9 mouse cellular contexts compared by ENCODE assay signal in genomic region chr15:103383771-103384488, GRCm38 (mm10). TPM values are rescaled to one million over a fixed set of nuclear protein-coding genes. Genes with fewer than 3 reads are reported as not detected.
DNase-seq lines count a peak whose midpoint lies in the region; ATAC-seq lines count a peak whose summit lies in the region.
"Had no signal": no experiment of that assay in that cellular context is flagged by ENCODE, and none has a peak within 500 bp of the region (broad histone marks: within the 10 kb centered on the region; RNA-seq: fewer than 3 reads in every experiment).

No protein-coding gene starts in this region.

- H3K27ac ChIP-seq in lung, embryonic 16.5 days (ENCODE audit: low read length) = peak overlapping the region; percentile 84
- H3K27ac ChIP-seq in forebrain, embryonic 13.5 days = no peak overlapping the region

- WGBS in lung, embryonic 16.5 days = 53% methylated on average over 7 of the region's 7 CpGs
- 76% methylated on average over 7 of the region's 7 CpGs for WGBS in forebrain, embryonic 13.5 days

- H3K9ac ChIP-seq in lung, embryonic 16.5 days (ENCODE audit: low read length) = no peak overlapping the region
- H3K9ac ChIP-seq in forebrain, embryonic 13.5 days = no peak overlapping the region

- H3K9me3 ChIP-seq in lung, embryonic 16.5 days (ENCODE audit: control insufficient read depth, low read length) = no peaks in the 10 kb centered on the region
- H3K9me3 ChIP-seq in forebrain, embryonic 13.5 days (replicated peaks) = no peaks in the 10 kb centered on the region

- H3K4me3 ChIP-seq in lung, embryonic 16.5 days (ENCODE audit: low read length) = peak overlapping the region; percentile 21
- H3K4me3 ChIP-seq in forebrain, embryonic 13.5 days = no peak overlapping the region

- peak; percentile 75 for ATAC-seq in lung, embryonic 16.5 days (ENCODE audit: low read depth)
- no peak for ATAC-seq in forebrain, embryonic 13.5 days

- peaks cover 12% of the 10 kb centered on the region for H3K4me1 ChIP-seq in lung, embryonic 16.5 days (replicated peaks; ENCODE audit: control insufficient read depth, insufficient read depth, low read length)
- H3K4me1 ChIP-seq in forebrain, embryonic 13.5 days = no peaks in the 10 kb centered on the region

- H3K4me2 ChIP-seq in lung, embryonic 16.5 days (ENCODE audit: low read depth, low read length) = peak overlapping the region; percentile 23
- H3K4me2 ChIP-seq in forebrain, embryonic 13.5 days = no peak overlapping the region

- no peaks in the 10 kb centered on the region for H3K27me3 ChIP-seq in lung, embryonic 16.5 days (ENCODE audit: control insufficient read depth, insufficient read depth, low read depth, low read length)
- no peaks in the 10 kb centered on the region for H3K27me3 ChIP-seq in forebrain, embryonic 13.5 days

- DNase-seq in adrenal gland, adult 2 months = peak; percentile 64
- no peak for DNase-seq in adrenal gland, postnatal 4 days (ENCODE audit: low spot score in 2 of 2)
- peak; percentile 99 for DNase-seq in heart, adult 11 months
- peak; percentile 70 for DNase-seq in kidney, adult 18-20 months
- DNase-seq in spleen, postnatal 4 days (ENCODE audit: low spot score in 2 of 2) = no peak
- DNase-seq in frontal cortex, postnatal 10 days (ENCODE audit: low spot score in 2 of 2) = no peak

- H3K36me3 ChIP-seq in lung, embryonic 16.5 days (ENCODE audit: control insufficient read depth, insufficient read depth, low read length) = no peaks in the 10 kb centered on the region
- H3K36me3 ChIP-seq in forebrain, embryonic 13.5 days (ENCODE audit: poor library complexity, severe bottlenecking) = no peaks in the 10 kb centered on the region

RNA-seq across cellular contexts. Expression of gene Itga5, which starts 17.4 kb away (rescaled TPM):
- total RNA-seq in adrenal gland, adult 2 months (2021) = 10 to 100 TPM; 28.4 to 36.0 TPM
- polyA plus RNA-seq in adrenal gland, adult 2 months (2012; rRNA removed) = 28.5 and 33.7 TPM in 2 replicates
- 10 to 100 TPM; 47.2 to 52.5 TPM for total RNA-seq in adrenal gland, postnatal 4 days (2021)
- polyA plus RNA-seq in lung, embryonic 16.5 days (2015; fragmentation: Nextera tagmentation; extraction: Ambion mirVana) = 38.8 and 42.3 TPM in 2 replicates
- 7.7 and 8.0 TPM in 2 replicates for polyA plus RNA-seq in forebrain, embryonic 13.5 days (2015; fragmentation: Nextera tagmentation; extraction: Ambion mirVana)

RNA-seq across cellular contexts. Expression of gene Zfp385a, which starts 44.0 kb away (rescaled TPM):
- total RNA-seq in adrenal gland, adult 2 months (2021) = 10 to 100 TPM; 10.1 to 18.3 TPM
- 16.7 and 17.1 TPM in 2 replicates for polyA plus RNA-seq in adrenal gland, adult 2 months (2012; rRNA removed)
- total RNA-seq in adrenal gland, postnatal 4 days (2021) = 10 to 100 TPM; 22.5 to 29.7 TPM
- polyA plus RNA-seq in lung, embryonic 16.5 days (2015; fragmentation: Nextera tagmentation; extraction: Ambion mirVana) = 7.6 and 8.6 TPM in 2 replicates
- polyA plus RNA-seq in forebrain, embryonic 13.5 days (2015; fragmentation: Nextera tagmentation; extraction: Ambion mirVana) = 11.3 and 12.0 TPM in 2 replicates

RNA-seq across cellular contexts. Expression of gene Gtsf1, which starts 46.3 kb away (rescaled TPM):
- not detected for total RNA-seq in adrenal gland, adult 2 months (2021)
- polyA plus RNA-seq in adrenal gland, adult 2 months (2012; rRNA removed) = not detected in 2 replicates
- not detected for total RNA-seq in adrenal gland, postnatal 4 days (2021)
- polyA plus RNA-seq in lung, embryonic 16.5 days (2015; fragmentation: Nextera tagmentation; extraction: Ambion mirVana) = 0.64 TPM in 1 of 2 replicates, not detected in the other
- polyA plus RNA-seq in forebrain, embryonic 13.5 days (2015; fragmentation: Nextera tagmentation; extraction: Ambion mirVana) = not detected in 2 replicates
- polyA plus RNA-seq: hindbrain, embryonic 11.5 days had no signal

Comparison
In these comparisons a context has a peak if more than half of its experiments do, and no peak if none do; other contexts are left out.
1. DNase-seq: peak in adrenal gland, adult 2 months (single experiment), heart, adult 11 months (single experiment) and kidney, adult 18-20 months (single experiment); none in adrenal gland, postnatal 4 days (0 of 2), spleen, postnatal 4 days (0 of 2) and frontal cortex, postnatal 10 days (0 of 2).